Mouse (Mus musculus): ENCODE measurements around the gene Rfc1.

DNA sequence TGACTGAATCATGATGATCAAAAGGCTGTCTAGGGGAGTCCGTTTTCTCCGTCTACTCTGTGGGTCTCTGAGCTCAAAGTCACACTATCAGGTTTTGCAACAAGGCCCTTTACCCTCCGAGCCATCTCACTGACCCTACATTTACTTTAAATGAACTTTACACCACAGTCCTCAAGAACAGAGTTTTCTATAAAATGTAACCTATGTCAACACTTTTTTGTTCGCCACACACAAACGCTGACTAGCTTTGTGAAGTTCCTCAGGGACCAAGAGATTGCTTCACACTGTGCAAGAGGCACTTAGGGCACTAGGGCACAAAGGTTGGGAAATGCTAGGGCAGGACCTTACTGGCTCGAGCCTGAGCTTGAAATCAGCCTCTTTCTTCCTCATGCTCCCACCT is 21.4 kb upstream of the Rfc1 start:
- TF ChIP-seq CTCF (IDR thresholded peaks at IDR 0.05; ENCODE audit: extremely low read depth, insufficient read depth, insufficient read length, insufficient replicate concordance) (no peak), POLR2A (IDR thresholded peaks at IDR 0.05; ENCODE audit: low read depth, low read length) (no peak)
